Mouse (Mus musculus) thymus, adult 2 months (tissue): Measurements from ENCODE around the gene Pofut1. TPM values are rescaled to one million over a fixed set of nuclear protein-coding genes. Genes with fewer than 3 reads are reported as not detected.

Source experiments
- DNase-seq: peaks from one replicate; pipeline ENCODE4 v3.0.0; 2021
- H3K27ac ChIP-seq: fragments of 200-500 bp; 2 replicates; pipeline ENCODE4 v1.5.1; 2012; ENCODE audit warnings: low read length, control low read depth; ENCODE audit not compliant: control insufficient read depth, insufficient read depth
- H3K27me3 ChIP-seq: fragments of 200-500 bp; 2 replicates; pipeline ENCODE4 v1.6.1; 2012; ENCODE audit warnings: mild to moderate bottlenecking, low read length, moderate library complexity, mixed read lengths; ENCODE audit not compliant: control insufficient read depth, insufficient read depth
- H3K36me3 ChIP-seq: fragments of 200-500 bp; 2 replicates; pipeline ENCODE4 v1.6.1; 2012; ENCODE audit warnings: mild to moderate bottlenecking, low read length, moderate library complexity; ENCODE audit not compliant: control insufficient read depth, insufficient read depth
- H3K4me1 ChIP-seq: fragments of 200-500 bp; replicated peaks from 2 replicates; pipeline ENCODE4 v1.6.1; 2012; ENCODE audit warnings: low read length; ENCODE audit not compliant: control insufficient read depth, insufficient read depth
- H3K4me3 ChIP-seq: fragments of 200-500 bp; 2 replicates; pipeline ENCODE4 v1.5.1; 2012; ENCODE audit warnings: mild to moderate bottlenecking, low read length, control low read depth, moderate library complexity; ENCODE audit not compliant: control insufficient read depth, insufficient read depth
- CTCF ChIP-seq: fragments of 200-500 bp; IDR thresholded peaks from 2 replicates; pipeline ENCODE4 v1.5.1; 2012; ENCODE audit warnings: mild to moderate bottlenecking, control low read depth, low read length, moderate library complexity, borderline replicate concordance; ENCODE audit not compliant: control insufficient read depth, poor library complexity, insufficient read depth; ENCODE audit errors: extremely low read depth
- POLR2A ChIP-seq: fragments of 200-500 bp; IDR thresholded peaks from 2 replicates; pipeline ENCODE4 v1.6.1; 2012; ENCODE audit warnings: mild to moderate bottlenecking, low read length, control low read depth, moderate library complexity; ENCODE audit not compliant: control insufficient read depth, poor library complexity, insufficient read depth; ENCODE audit errors: extremely low read depth
- WGBS: fragments of 180-500 bp; shearing (Covaris S2); methylation state at CpG from one replicate; pipeline ENCODE4 v1.1.7; 2018; 5-methylcytosine and 5-hydroxymethylcytosine counted together
- polyA plus RNA-seq: library from polyadenylated mRNA; depleted of rRNA; stranded (reverse); fragments of >200 nt; gene quantifications from 2 replicates; pipeline ENCODE4 v1.2.3, GENCODE M21; 2012

Gene Pofut1
- polyA plus RNA-seq, 1 experiment: 30.2 TPM

DNA sequence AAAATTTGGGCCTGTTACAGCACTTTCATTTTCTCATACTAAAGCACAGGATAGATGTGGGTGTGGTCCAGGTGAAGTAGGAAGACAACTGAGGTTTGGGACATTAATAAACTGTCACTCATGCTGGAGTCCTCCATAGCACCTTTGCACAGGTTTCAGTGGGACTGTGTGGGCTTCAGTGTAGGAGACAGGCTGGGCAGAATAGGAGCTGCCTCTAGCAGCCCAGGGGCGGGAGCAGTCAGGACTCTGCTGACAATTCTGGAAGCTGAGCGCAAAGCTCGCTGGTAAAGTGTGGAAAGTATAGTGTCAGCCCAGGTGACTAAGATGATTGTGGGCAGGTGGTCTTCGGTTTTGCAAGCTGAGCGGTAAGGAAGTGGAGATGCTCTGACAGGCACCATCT, 59.8 kb downstream of the Pofut1 start:
- no peak for DNase-seq
- Histone ChIP-seq H3K4me1 (peaks cover 13% of the 10 kb centered on the region; the same call in 1 of the 2 replicates), H3K27me3 (no peaks in the 10 kb centered on the region), H3K4me3 (no peak overlapping the region), H3K27ac (no peak overlapping the region), H3K36me3 (no peaks in the 10 kb centered on the region)
- WGBS: 96% methylated on average over 5 of the region's 5 CpGs
- TF ChIP-seq POLR2A: no peak
- no peak for TF ChIP-seq CTCF

DNA sequence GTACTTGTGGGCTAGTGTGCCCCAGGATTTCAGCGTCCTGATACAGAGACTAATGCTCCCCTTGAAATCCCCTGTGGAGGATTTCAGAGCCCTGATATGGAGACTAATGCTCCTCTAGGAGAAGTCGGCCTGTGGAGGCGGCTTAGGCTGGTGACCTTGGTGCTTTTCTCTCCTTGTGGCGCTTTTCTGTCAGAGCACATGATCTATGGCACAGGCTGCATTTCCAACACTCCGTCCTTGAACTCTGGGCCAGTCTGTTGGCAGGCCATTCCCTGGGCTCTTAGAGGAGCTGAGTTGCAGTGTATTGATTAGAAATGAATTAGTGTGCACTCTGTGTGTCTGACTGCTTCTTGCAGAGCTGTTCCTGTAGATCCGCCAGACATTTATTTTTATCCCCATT, 63.9 kb downstream of the Pofut1 start:
- Histone ChIP-seq H3K4me3 (no peak overlapping the region), H3K27ac (no peak overlapping the region), H3K27me3 (no peaks in the 10 kb centered on the region), H3K4me1 (peaks cover 7% of the 10 kb centered on the region), H3K36me3 (no peaks in the 10 kb centered on the region)
- no peak for TF ChIP-seq CTCF
- TF ChIP-seq POLR2A: no peak
- 95% methylated on average over 6 of the region's 6 CpGs for WGBS
- no peak for DNase-seq

DNA sequence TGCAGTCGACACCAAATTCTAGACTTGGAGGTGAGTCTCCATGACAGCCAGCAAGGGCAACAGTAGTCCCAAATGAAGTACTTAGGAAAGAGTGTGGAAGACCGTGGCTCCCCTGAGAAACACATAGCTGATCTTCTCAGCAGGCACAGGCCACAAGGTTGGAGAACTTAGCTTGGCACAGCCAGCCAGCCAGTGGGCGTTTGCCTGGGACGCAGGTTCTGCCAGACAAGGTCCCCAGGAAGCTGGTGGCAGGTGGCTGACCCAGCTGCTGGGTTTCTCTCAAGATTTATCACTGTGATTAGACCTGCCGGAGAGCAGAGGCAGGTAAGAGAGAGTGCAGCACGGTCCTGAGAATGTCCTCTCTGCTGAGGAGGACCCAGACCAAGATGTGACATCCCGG, 67.3 kb downstream of the Pofut1 start:
- 48% methylated on average over 7 of the region's 7 CpGs for WGBS
- Histone ChIP-seq H3K27ac (no peak overlapping the region), H3K4me3 (no peak overlapping the region), H3K27me3 (no peaks in the 10 kb centered on the region), H3K4me1 (peaks cover 4% of the 10 kb centered on the region), H3K36me3 (no peaks in the 10 kb centered on the region)
- TF ChIP-seq POLR2A (no peak), CTCF (no peak)
- DNase-seq: no peak

DNA sequence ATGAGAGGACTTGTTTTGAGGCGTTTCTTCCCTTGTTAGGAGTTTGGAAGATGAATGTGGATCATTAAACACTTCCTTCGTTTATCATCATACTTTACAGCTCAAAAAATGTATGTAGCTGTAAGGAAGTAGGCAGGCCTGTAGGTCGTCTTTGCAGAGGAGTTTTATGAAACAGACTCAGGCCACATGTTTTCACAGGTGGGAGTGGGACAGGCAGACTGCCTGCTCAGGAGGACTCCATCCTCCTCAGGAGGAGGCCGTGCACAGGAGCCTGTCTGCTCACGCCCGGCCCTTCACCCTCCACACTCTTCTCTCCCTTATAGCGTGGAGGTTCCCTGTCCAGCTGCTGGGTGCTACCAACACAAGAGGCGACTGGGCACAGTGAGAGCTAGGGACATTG, 67.8 kb downstream of the Pofut1 start:
- 74% methylated on average over 8 of the region's 8 CpGs for WGBS
- H3K27me3 ChIP-seq: no peaks in the 10 kb centered on the region
- no peak overlapping the region for H3K27ac ChIP-seq
- no peak for DNase-seq
- TF ChIP-seq POLR2A: no peak
- no peaks in the 10 kb centered on the region for H3K36me3 ChIP-seq
- H3K4me1 ChIP-seq: peaks cover 4% of the 10 kb centered on the region
- H3K4me3 ChIP-seq: no peak overlapping the region

DNA sequence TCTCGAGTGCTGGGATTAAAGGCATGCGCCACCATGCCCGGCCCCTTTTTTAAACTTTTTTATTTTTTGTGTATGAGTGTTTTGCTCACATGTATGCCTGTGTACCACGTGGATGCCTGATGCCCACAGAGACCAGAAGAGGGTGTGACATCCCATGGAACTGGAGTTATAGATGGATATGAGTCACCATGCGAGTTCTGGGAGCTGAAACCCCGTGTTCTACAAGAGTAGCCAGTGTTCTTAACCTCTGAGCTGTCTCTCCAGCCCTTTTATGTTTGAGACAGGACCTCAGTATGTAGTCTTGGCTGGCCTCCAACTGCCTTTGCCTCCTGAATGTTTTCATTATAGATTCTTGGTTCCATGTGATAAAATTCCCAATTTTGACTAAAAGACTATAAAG, 68.9 kb downstream of the Pofut1 start:
- no peak overlapping the region for H3K27ac ChIP-seq
- TF ChIP-seq CTCF: no peak
- no peak for TF ChIP-seq POLR2A
- no peak overlapping the region for H3K4me3 ChIP-seq
- DNase-seq: no peak
- H3K4me1 ChIP-seq: peaks cover 4% of the 10 kb centered on the region
- no peaks in the 10 kb centered on the region for H3K27me3 ChIP-seq
- no peaks in the 10 kb centered on the region for H3K36me3 ChIP-seq
- 92% methylated on average over 6 of the region's 6 CpGs for WGBS

DNA sequence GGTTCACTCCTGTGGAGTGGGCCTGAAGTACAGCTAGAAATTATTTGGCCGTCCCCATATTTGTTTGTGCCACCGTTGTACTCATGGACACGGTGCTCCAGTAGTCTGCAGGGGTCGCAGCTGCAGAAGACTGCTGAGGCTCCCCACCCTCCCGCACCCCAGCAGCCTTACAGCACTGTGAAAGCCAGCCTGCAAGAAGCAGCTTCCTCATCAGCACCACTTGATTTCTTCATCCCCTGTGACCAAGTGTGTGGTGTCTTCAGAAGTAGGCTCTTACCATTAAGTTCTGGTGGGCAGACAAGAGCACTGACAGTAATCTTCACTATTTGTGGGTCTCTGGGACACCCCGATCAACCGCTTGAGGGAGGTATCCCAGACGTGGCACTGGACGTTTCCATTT, 71.6 kb downstream of the Pofut1 start:
- Histone ChIP-seq H3K4me1 (peaks cover 4% of the 10 kb centered on the region), H3K36me3 (0 out of 2 replicates have a peak, but pooled peaks cover 5% of the 10 kb centered on the region), H3K27me3 (no peaks in the 10 kb centered on the region), H3K4me3 (no peak overlapping the region), H3K27ac (no peak overlapping the region)
- DNase-seq: no peak
- WGBS: 96% methylated on average over 9 of the region's 9 CpGs
- TF ChIP-seq POLR2A: no peak
- TF ChIP-seq CTCF: no peak

DNA sequence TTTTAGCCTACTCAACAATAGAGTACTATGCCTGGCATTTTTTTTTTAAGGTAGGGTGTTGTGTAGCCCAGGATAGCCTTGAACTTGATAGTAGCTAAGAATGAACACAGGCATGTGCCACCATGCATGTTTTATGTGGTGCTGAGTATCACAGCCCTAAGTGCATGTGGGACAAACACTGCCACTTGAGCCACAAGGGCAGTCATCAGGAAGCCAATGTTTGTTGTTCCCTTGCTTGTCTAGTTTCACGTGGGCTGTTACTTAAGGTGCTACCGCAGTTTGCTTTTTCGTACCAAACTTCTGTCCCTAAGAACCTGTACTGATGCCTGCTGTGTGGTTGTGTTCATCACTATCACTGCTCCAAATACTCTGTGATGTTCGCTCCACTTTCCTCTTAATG, 77.1 kb downstream of the Pofut1 start:
- WGBS: 95% methylated on average over 4 of the region's 4 CpGs
- Histone ChIP-seq H3K36me3 (peaks cover 25% of the 10 kb centered on the region), H3K27me3 (no peaks in the 10 kb centered on the region), H3K4me3 (no peak overlapping the region), H3K4me1 (peaks cover 7% of the 10 kb centered on the region), H3K27ac (no peak overlapping the region)
- DNase-seq: no peak
- TF ChIP-seq CTCF: no peak
- no peak for TF ChIP-seq POLR2A
